Mouse (Mus musculus) hindbrain, embryonic 10.5 days (tissue): ENCODE results near the gene Nfe2l2. TPM values are rescaled to one million over a fixed set of nuclear protein-coding genes. Genes with fewer than 3 reads are reported as not detected.

Source experiments
- DNase-seq: peaks from one replicate; pipeline ENCODE4 v3.0.0-alpha.2; 2017; ENCODE audit warnings: low spot score
- H3K27ac ChIP-seq: fragments of 300-500 bp; sonication (generic); 2 replicates; pipeline ENCODE4 v1.5.1; 2016; ENCODE audit warnings: mild to moderate bottlenecking, moderate library complexity
- H3K27me3 ChIP-seq: fragments of 300-500 bp; sonication (generic); 2 replicates; pipeline ENCODE4 v1.6.1; 2016; ENCODE audit warnings: mild to moderate bottlenecking; ENCODE audit not compliant: poor library complexity, insufficient read depth, severe bottlenecking
- H3K36me3 ChIP-seq: fragments of 300-500 bp; sonication (generic); 2 replicates; pipeline ENCODE4 v1.6.1; 2016; ENCODE audit warnings: mild to moderate bottlenecking, moderate library complexity
- H3K4me1 ChIP-seq: fragments of 300-500 bp; sonication (generic); replicated peaks from 2 replicates; pipeline ENCODE4 v1.6.1; 2016; ENCODE audit warnings: mild to moderate bottlenecking
- H3K4me3 ChIP-seq: fragments of 300-500 bp; sonication (generic); 2 replicates; pipeline ENCODE4 v1.5.1; 2016; ENCODE audit warnings: mild to moderate bottlenecking, moderate library complexity
- H3K9me3 ChIP-seq: fragments of 300-500 bp; sonication (generic); 2 replicates; pipeline ENCODE4 v1.6.1; 2016; ENCODE audit warnings: mild to moderate bottlenecking, moderate library complexity
- WGBS: fragments of 180-500 bp; shearing (Covaris S2); methylation state at CpG from one replicate; pipeline ENCODE4 v1.1.7; 2016; 5-methylcytosine and 5-hydroxymethylcytosine counted together
- polyA plus RNA-seq: library from polyadenylated mRNA; unstranded; fragments of >200 nt; fragmentation: Nextera tagmentation; extraction: Ambion mirVana; gene quantifications from 2 replicates; pipeline ENCODE4 v1.2.1, GENCODE M21; 2016

The Nfe2l2 gene
- polyA plus RNA-seq, 1 experiment from 2014 or later, result 24.0 TPM

GRCm38 (mm10) chr2:75670446-75671336, 33.8 kb downstream of the Nfe2l2 start:
- Histone ChIP-seq H3K4me1 (no peaks in the 10 kb centered on the region), H3K36me3 (peaks cover 22% of the 10 kb centered on the region), H3K9me3 (no peaks in the 10 kb centered on the region), H3K27me3 (no peaks in the 10 kb centered on the region), H3K27ac (no peak overlapping the region), H3K4me3 (no peak overlapping the region)
- 83% methylated on average over 6 of the region's 6 CpGs for WGBS
- no peak for DNase-seq

DNA sequence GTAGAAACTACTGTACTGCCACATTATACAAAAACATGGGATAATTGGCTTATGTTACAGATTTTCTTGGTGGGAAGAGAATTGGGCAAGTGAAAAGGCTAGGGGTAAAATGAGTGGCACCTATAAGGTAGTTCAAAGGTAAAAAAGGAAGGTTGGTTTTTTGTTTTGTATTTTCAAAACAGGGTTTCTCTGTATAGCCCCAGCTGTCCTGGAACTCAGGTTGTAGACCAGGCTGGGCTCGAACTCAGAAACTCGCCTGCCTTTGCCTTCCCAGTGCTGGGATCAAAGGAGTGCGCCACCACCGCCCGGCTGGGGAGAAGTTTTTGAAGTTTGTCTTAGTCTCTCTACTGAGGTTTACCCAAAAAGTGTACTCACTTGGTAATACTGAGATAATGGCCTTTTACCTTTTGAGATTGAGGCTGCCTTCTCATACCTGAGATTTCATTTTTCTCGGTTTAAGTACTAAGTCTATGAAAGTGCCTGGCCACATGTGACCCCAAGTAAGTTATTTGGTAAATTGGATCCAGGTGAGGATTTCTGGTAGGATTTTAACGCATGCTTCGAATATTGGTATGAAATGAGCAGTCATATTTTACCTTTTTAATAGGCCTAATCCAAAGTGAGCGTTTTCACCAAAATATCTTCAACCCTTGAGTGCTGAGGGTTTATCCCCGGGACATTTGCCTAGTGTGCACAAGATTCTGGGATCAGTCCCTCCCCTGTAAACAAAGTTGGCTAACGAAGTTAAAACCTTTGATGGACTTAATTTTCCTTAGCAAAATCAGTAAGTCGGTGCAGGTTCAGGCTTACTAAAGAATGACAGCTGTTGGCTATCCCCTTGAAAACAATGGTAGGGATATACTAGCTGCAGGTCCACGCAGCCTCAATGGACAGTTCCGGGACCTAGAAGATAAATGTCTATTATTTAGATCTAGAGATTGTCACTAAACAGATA, 34.7 kb downstream of the Nfe2l2 start:
- 46% methylated on average over 14 of the region's 14 CpGs for WGBS
- H3K9me3 ChIP-seq, result no peaks in the 10 kb centered on the region
- H3K27me3 ChIP-seq, result no peaks in the 10 kb centered on the region
- H3K27ac ChIP-seq, result no peak overlapping the region
- no peaks in the 10 kb centered on the region for H3K4me1 ChIP-seq
- peak; percentile 49 for DNase-seq
- H3K4me3 ChIP-seq, result no peak overlapping the region
- H3K36me3 ChIP-seq, result peaks cover 21% of the 10 kb centered on the region

DNA sequence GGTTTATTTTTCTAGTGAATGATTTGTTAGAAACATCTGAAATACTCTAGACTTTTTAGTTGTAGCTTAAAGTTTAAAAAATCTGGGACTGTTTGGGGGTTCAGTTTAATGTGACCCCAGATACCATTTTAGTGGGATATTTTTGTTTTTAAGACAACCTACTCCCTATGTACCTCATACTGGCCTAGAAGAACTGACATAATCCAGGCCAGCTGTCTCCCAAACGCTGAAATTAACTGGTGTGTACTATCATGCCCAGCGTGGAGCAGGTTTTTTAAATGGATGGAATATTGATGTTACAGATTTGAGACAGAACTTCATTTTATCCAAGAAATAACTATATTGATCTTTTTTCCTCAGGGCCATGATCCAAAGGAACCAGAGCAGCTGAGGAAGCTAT, 43.3 kb downstream of the Nfe2l2 start:
- Histone ChIP-seq H3K9me3 (no peaks in the 10 kb centered on the region), H3K27ac (no peak overlapping the region), H3K4me1 (peaks cover 20% of the 10 kb centered on the region), H3K27me3 (no peaks in the 10 kb centered on the region), H3K36me3 (peaks cover 45% of the 10 kb centered on the region), H3K4me3 (peak overlapping the region; percentile 96)
- no peak for DNase-seq
- WGBS, result 58% methylated on average over 2 of the region's 2 CpGs

- no peaks in the 10 kb centered on the region for H3K9me3 ChIP-seq
- peaks cover 44% of the 10 kb centered on the region for H3K36me3 ChIP-seq
- H3K4me3 ChIP-seq, result peak overlapping the region; percentile 96
- DNase-seq, result no peak
- H3K4me1 ChIP-seq, result peaks cover 20% of the 10 kb centered on the region
- no peaks in the 10 kb centered on the region for H3K27me3 ChIP-seq
- H3K27ac ChIP-seq, result peak overlapping the region; percentile 100
- WGBS, result 5% methylated on average over 15 of the region's 15 CpGs
Observed at GRCm38 (mm10) chr2:75660255-75660948, 44.0 kb downstream of the Nfe2l2 start.

DNA sequence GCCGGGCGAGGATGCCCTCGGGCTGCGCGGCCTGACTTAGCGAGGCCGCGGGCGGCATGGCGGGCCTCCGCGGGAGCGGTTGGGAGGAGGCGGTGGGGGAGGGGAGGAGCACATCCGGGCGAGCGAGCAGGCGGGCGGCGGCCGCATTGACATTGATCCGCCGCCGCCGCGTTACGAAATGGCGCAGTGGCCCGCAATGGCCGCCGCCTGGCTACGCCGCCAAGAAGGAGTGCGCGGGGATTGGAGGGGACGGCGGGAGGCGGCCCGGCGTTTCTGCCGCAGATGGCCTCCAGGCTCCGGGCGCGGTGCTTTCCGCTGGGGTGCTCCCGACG, 44.8 kb downstream of the Nfe2l2 start:
- H3K27me3 ChIP-seq, result no peaks in the 10 kb centered on the region
- peaks cover 37% of the 10 kb centered on the region for H3K36me3 ChIP-seq
- H3K4me1 ChIP-seq, result peaks cover 20% of the 10 kb centered on the region
- H3K9me3 ChIP-seq, result no peaks in the 10 kb centered on the region
- peak overlapping the region; percentile 96 for H3K4me3 ChIP-seq
- DNase-seq, result peak; percentile 88
- peak overlapping the region; percentile 100 for H3K27ac ChIP-seq
- WGBS, result under 1% methylated on average over 47 of the region's 47 CpGs

- Histone ChIP-seq H3K9me3 (no peaks in the 10 kb centered on the region), H3K4me1 (peaks cover 20% of the 10 kb centered on the region), H3K4me3 (peak within 1 kb of the TSS; percentile 96), H3K27me3 (no peaks in the 10 kb centered on the region), H3K27ac (peak within 1 kb of the TSS; percentile 100), H3K36me3 (peaks cover 31% of the 10 kb centered on the region)
- peak; percentile 99 for DNase-seq
- WGBS, result under 1% methylated on average over 102 of the region's 102 CpGs
Observed at GRCm38 (mm10) chr2:75658727-75659628, 45.5 kb downstream of the Nfe2l2 start, which contains the start of gene Hnrnpa3. Gene Hnrnpa3, plus strand, starts transcription at chr2:75659261.

DNA sequence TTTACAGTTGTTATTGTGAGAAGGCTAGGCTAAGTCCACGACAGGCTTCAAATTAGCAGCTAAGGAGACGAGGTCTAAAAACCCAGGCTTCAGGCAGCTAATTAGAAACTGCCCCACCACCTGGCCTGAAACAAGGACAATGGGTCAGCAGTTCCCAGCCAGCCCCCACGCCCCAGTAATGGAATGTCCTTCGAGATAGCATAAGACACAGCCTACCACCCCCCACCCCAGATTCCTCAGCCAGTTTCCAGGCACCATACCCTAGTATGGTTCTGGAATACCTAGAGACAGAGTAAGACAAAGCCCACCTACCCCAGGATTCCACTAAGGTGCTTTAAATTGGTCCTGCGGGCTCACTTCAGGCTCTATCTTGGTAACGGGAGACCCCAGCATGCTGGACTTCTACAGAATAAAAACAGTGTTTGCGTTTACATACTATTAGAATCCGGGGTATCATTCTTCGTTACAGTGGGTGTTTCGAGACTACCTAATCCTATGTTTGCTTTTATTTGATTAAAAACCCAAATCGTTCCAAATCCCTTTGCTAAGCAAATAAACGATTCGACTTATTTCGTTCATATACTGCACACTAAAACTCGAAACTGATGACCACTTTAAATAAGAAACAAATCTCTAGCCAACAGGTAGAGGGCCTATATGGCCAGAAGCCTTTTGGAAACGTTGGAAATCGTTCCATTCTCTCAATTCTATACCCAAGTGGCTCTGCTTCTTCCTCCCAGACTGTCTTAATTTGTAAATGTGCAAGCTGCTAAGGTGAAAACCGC, 46.3 kb downstream of the Nfe2l2 start:
- peak overlapping the region; percentile 96 for H3K4me3 ChIP-seq
- no peaks in the 10 kb centered on the region for H3K27me3 ChIP-seq
- no peaks in the 10 kb centered on the region for H3K9me3 ChIP-seq
- peaks cover 20% of the 10 kb centered on the region for H3K4me1 ChIP-seq
- WGBS, result 4% methylated on average over 18 of the region's 18 CpGs
- H3K27ac ChIP-seq, result peak overlapping the region; percentile 100
- peaks cover 22% of the 10 kb centered on the region for H3K36me3 ChIP-seq
- peak; percentile 77 for DNase-seq

GRCm38 (mm10) chr2:75656924-75657323, 47.5 kb downstream of the Nfe2l2 start:
- H3K27ac ChIP-seq, result peak overlapping the region; percentile 100
- no peaks in the 10 kb centered on the region for H3K9me3 ChIP-seq
- WGBS, result 94% methylated on average over 5 of the region's 5 CpGs

GRCm38 (mm10) chr2:75654679-75655078, 49.8 kb downstream of the Nfe2l2 start:
- Histone ChIP-seq H3K36me3 (0 out of 2 replicates have a peak, but pooled peaks cover 3% of the 10 kb centered on the region), H3K9me3 (no peaks in the 10 kb centered on the region), H3K4me1 (peaks cover 11% of the 10 kb centered on the region), H3K27me3 (no peaks in the 10 kb centered on the region), H3K4me3 (no peak overlapping the region), H3K27ac (no peak overlapping the region)
- 98% methylated on average over 1 of the region's 1 CpGs for WGBS
- no peak for DNase-seq

More at GRCm38 (mm10) chr2:75656924-75657323, 47.5 kb downstream of the Nfe2l2 start:
- Histone ChIP-seq H3K4me1 (peaks cover 20% of the 10 kb centered on the region), H3K36me3 (peaks cover 10% of the 10 kb centered on the region), H3K4me3 (no peak overlapping the region), H3K27me3 (no peaks in the 10 kb centered on the region)
- no peak for DNase-seq

DNA sequence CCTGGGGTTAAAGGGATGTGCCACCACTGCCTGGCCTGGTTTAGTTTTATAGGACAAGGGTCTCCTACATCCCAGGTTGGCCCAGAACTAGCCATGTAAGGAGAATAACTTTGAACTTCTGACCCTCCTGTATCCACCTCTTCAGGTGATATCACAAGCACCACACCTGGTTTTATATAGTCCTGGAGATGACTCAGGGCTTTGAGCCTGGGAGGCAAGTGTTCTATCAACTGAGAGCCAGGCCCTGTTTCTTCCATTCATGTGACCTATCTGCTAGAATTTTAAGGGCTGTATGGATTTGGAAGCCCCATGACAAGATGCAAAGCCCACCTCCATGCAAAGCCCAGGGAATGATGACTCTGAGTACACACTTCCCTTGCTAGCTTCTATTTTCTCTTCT, 51.3 kb downstream of the Nfe2l2 start:
- H3K27me3 ChIP-seq, result no peaks in the 10 kb centered on the region
- H3K36me3 ChIP-seq, result 0 out of 2 replicates have a peak, but pooled peaks cover 3% of the 10 kb centered on the region
- no peak overlapping the region for H3K27ac ChIP-seq
- no peak overlapping the region for H3K4me3 ChIP-seq
- no peak for DNase-seq
- H3K9me3 ChIP-seq, result no peaks in the 10 kb centered on the region
- H3K4me1 ChIP-seq, result peaks cover 11% of the 10 kb centered on the region

GRCm38 (mm10) chr2:75650437-75650836, 54.0 kb downstream of the Nfe2l2 start:
- WGBS, result 92% methylated on average over 1 of the region's 1 CpGs
- Histone ChIP-seq H3K27me3 (no peaks in the 10 kb centered on the region), H3K9me3 (no peaks in the 10 kb centered on the region), H3K4me3 (no peak overlapping the region), H3K4me1 (no peaks in the 10 kb centered on the region), H3K36me3 (0 out of 2 replicates have a peak, but pooled peaks cover 3% of the 10 kb centered on the region), H3K27ac (no peak overlapping the region)
- DNase-seq, result no peak
